Mouse (Mus musculus) kidney, postnatal 25 days (tissue): ENCODE results near the gene Bbs2.
"Not testable (repeated sequence)": the region's sequence is repeated elsewhere in the genome, so short reads cannot be mapped to it uniquely, and the experiment has no call there.

ENCODE experiments used
- DNase-seq, 2 experiments: peaks; one replicate each; pipeline ENCODE4 v3.0.0; 2021; ENCODE audit warnings: mixed read lengths in 2 of 2

Gene Bbs2

GRCm38 (mm10) chr8:94098081-94098974 lies at the start of gene Bbs2:
Gene Bbs2, minus strand, starts transcription at chr8:94098928.
- DNase-seq, result peak; percentile 99 to 100

GRCm38 (mm10) chr8:94148236-94148635 lies 49.5 kb upstream of the Bbs2 start:
- no peak for DNase-seq

GRCm38 (mm10) chr8:94140266-94140795 lies 41.6 kb upstream of the Bbs2 start:
- DNase-seq, result no peak

- DNase-seq, result no peak
Measured at GRCm38 (mm10) chr8:94136933-94137332, 38.2 kb upstream of the Bbs2 start, which contains the start of gene Mt4. Gene Mt4, plus strand, starts transcription at chr8:94137197.

GRCm38 (mm10) chr8:94136192-94136591 lies 37.5 kb upstream of the Bbs2 start:
- DNase-seq, result no peak

GRCm38 (mm10) chr8:94135556-94135955 lies 36.8 kb upstream of the Bbs2 start:
- no peak for DNase-seq

GRCm38 (mm10) chr8:94134601-94135000 lies 35.9 kb upstream of the Bbs2 start:
- DNase-seq, result not testable (repeated sequence)

GRCm38 (mm10) chr8:94132096-94132495 lies 33.4 kb upstream of the Bbs2 start:
- no peak for DNase-seq

- no peak for DNase-seq
Measured at GRCm38 (mm10) chr8:94130126-94130525, 31.4 kb upstream of the Bbs2 start.

GRCm38 (mm10) chr8:94129133-94129789 lies 30.5 kb upstream of the Bbs2 start:
- DNase-seq, result no peak

- no peak for DNase-seq
Measured at GRCm38 (mm10) chr8:94127711-94128110, 29.0 kb upstream of the Bbs2 start.

GRCm38 (mm10) chr8:94122711-94123468 lies 24.2 kb upstream of the Bbs2 start:
- DNase-seq, result no peak

GRCm38 (mm10) chr8:94121625-94122024 lies 22.9 kb upstream of the Bbs2 start:
- no peak for DNase-seq

- peak; percentile 17 to 52 for DNase-seq
Measured at GRCm38 (mm10) chr8:94118776-94119430, 20.2 kb upstream of the Bbs2 start.

GRCm38 (mm10) chr8:94113972-94114371 lies 15.2 kb upstream of the Bbs2 start:
- no peak for DNase-seq

GRCm38 (mm10) chr8:94113435-94113834 lies 14.7 kb upstream of the Bbs2 start:
- no peak for DNase-seq

- no peak for DNase-seq
Measured at GRCm38 (mm10) chr8:94110526-94111177, 11.9 kb upstream of the Bbs2 start.

GRCm38 (mm10) chr8:94109835-94110234 lies 11.1 kb upstream of the Bbs2 start:
- no peak for DNase-seq

GRCm38 (mm10) chr8:94109396-94109795 lies 10.7 kb upstream of the Bbs2 start:
- DNase-seq, result no peak

- peak; percentile 25 to 40 for DNase-seq
Measured at GRCm38 (mm10) chr8:94107871-94108270, 9.1 kb upstream of the Bbs2 start.

- no peak for DNase-seq
Measured at GRCm38 (mm10) chr8:94104146-94104545, 5.4 kb upstream of the Bbs2 start.

GRCm38 (mm10) chr8:94098996-94099395 lies 268 bp upstream of the Bbs2 start:
- no peak for DNase-seq
